Mouse (Mus musculus): ENCODE measurements at regions not wholly inside any gene's neighbourhood (a gene's known extent, or its start where the extent isn't known, plus 50 kb on each side); places are given as distances from the start of the nearest gene placed in this dataset.
"Not testable (repeated sequence)": the region's sequence is repeated elsewhere in the genome, so short reads cannot be mapped to it uniquely, and the experiment has no call there.

GRCm38 (mm10) chr5:14309981-14310380 is 204.7 kb upstream of the Pclo start:
- POLR2A ChIA-PET = no interaction called here
- CTCF ChIA-PET = no interaction called here

GRCm38 (mm10) chr5:14311729-14312128 is 203.0 kb upstream of the Pclo start:
- ChIA-PET POLR2A (no interaction called here), CTCF (no interaction called here)

GRCm38 (mm10) chr5:14320216-14320615 is 194.5 kb upstream of the Pclo start:
- ChIA-PET POLR2A (interaction anchor here in 1 of 4 experiments (0.9 to 1.0 kb wide), 2 partner anchors 21 to 196 kb away, joined by 3 read pairs; no protein-coding TSS in a partner anchor), CTCF (interaction anchor here in 1 of 4 experiments (0.6 kb wide), 1 partner anchor 32 kb away, joined by 3 read pairs; no protein-coding TSS in a partner anchor)

- ChIA-PET POLR2A (no interaction called here), CTCF (no interaction called here)
Observed at GRCm38 (mm10) chr5:14322000-14322399, 192.7 kb upstream of the Pclo start.

GRCm38 (mm10) chr5:14360446-14360845 is 154.3 kb upstream of the Pclo start:
- POLR2A ChIA-PET = no interaction called here
- CTCF ChIA-PET = no interaction called here

- CTCF ChIA-PET = interaction anchor here in 3 of 4 experiments (0.6 to 1.2 kb wide), 8 partner anchors 14 to 418 kb away, joined by 3 to 8 read pairs (median 5); no protein-coding TSS in a partner anchor
- POLR2A ChIA-PET = interaction anchor here in 1 of 4 experiments (1.4 kb wide), 1 partner anchor 27 kb away, joined by 3 read pairs; no protein-coding TSS in a partner anchor
Observed at GRCm38 (mm10) chr5:14389184-14389890, 125.4 kb upstream of the Pclo start.

- ChIA-PET CTCF (no interaction called here), POLR2A (no interaction called here)
Observed at GRCm38 (mm10) chr5:14391793-14392192, 122.9 kb upstream of the Pclo start.

GRCm38 (mm10) chr5:14403381-14403780 is 111.3 kb upstream of the Pclo start:
- CTCF ChIA-PET = not testable (repeated sequence)
- POLR2A ChIA-PET = interaction anchor here in 1 of 4 experiments (0.6 kb wide), 1 partner anchor 134 kb away, joined by 3 read pairs; no protein-coding TSS in a partner anchor

- CTCF ChIA-PET = no interaction called here
- POLR2A ChIA-PET = no interaction called here
Observed at GRCm38 (mm10) chr5:14404344-14404743, 110.4 kb upstream of the Pclo start.

GRCm38 (mm10) chr5:14415234-14415862 is 99.4 kb upstream of the Pclo start:
- CTCF ChIA-PET = no interaction called here
- POLR2A ChIA-PET = no interaction called here

GRCm38 (mm10) chr5:14453082-14453481 is 61.6 kb upstream of the Pclo start:
- POLR2A ChIA-PET = no interaction called here
- CTCF ChIA-PET = no interaction called here

Data from embryonic stem cell, embryonic (primary cell).